Mouse (Mus musculus) heart, adult 2 months (tissue): ENCODE measurements at regions not wholly inside any gene's neighbourhood (a gene's known extent, or its start where the extent isn't known, plus 50 kb on each side); places are given as distances from the start of the nearest gene placed in this dataset.

Experiments used
- DNase-seq, 2 experiments: peaks; one replicate each; pipeline ENCODE4 v3.0.0; 2021
- H3K27ac ChIP-seq: fragments of 200-600 bp; 2 replicates; pipeline ENCODE4 v1.8.1; 2022
- H3K27me3 ChIP-seq: fragments of 200-500 bp; 2 replicates; pipeline ENCODE4 v1.6.1; 2012; ENCODE audit warnings: mild to moderate bottlenecking, low read length, inconsistent platforms, mixed read lengths; ENCODE audit not compliant: control insufficient read depth, insufficient read depth
- H3K36me3 ChIP-seq: fragments of 200-500 bp; 2 replicates; pipeline ENCODE4 v1.6.1; 2012; ENCODE audit warnings: low read length, inconsistent platforms; ENCODE audit not compliant: control insufficient read depth, insufficient read depth
- H3K4me1 ChIP-seq: fragments of 200-500 bp; 2 replicates; pipeline ENCODE4 v1.6.1; 2011; ENCODE audit warnings: low read length; ENCODE audit not compliant: control insufficient read depth, insufficient read depth
- H3K4me3 ChIP-seq: fragments of 200-600 bp; 2 replicates; pipeline ENCODE4 v1.8.1; 2022
- H3K79me2 ChIP-seq: fragments of 200-500 bp; replicated peaks from 2 replicates; pipeline ENCODE4 v1.6.1; 2012; ENCODE audit warnings: mild to moderate bottlenecking, inconsistent platforms, low read length, moderate library complexity, mixed read lengths; ENCODE audit not compliant: control insufficient read depth, insufficient read depth
- H3K9ac ChIP-seq: fragments of 200-500 bp; 2 replicates; pipeline ENCODE4 v1.6.1; 2012; ENCODE audit warnings: low read depth, mild to moderate bottlenecking, control low read depth, inconsistent platforms, low read length, mixed read lengths
- CTCF ChIP-seq: fragments of 200-600 bp; IDR thresholded peaks from 2 replicates; pipeline ENCODE4 v1.8.1; 2022; ENCODE audit warnings: antibody characterized with exemption, mild to moderate bottlenecking, moderate library complexity
- EP300 ChIP-seq: fragments of 200-500 bp; IDR thresholded peaks from 2 replicates; pipeline ENCODE4 v1.6.1; 2011; ENCODE audit warnings: low read depth, low read length, control low read depth; ENCODE audit not compliant: insufficient read depth
- POLR2A ChIP-seq: fragments of 200-500 bp; IDR thresholded peaks from 2 replicates; pipeline ENCODE4 v1.6.1; 2011; ENCODE audit warnings: mild to moderate bottlenecking, low read depth, low read length, control low read depth; ENCODE audit not compliant: insufficient read depth
- WGBS: fragments of 180-500 bp; shearing (Covaris S2); methylation state at CpG from one replicate; pipeline ENCODE4 v1.1.7; 2018; 5-methylcytosine and 5-hydroxymethylcytosine counted together
- intact Hi-C: fragments of 180-260 bp; cut with DNase I; formaldehyde crosslinking; loops from one replicate; pipeline ENCODE4 v1.15.1; 2025

GRCm38 (mm10) chr4:127678437-127678836 lies 292.3 kb downstream of the CK137956 start:
- no peaks in the 10 kb centered on the region for H3K4me1 ChIP-seq
- no peak for DNase-seq
- TF ChIP-seq POLR2A (no peak), CTCF (no peak), EP300 (no peak)
- no peak overlapping the region for H3K27ac ChIP-seq
- H3K27me3 ChIP-seq, result no peaks in the 10 kb centered on the region
- intact Hi-C loops, result no loop called here
- H3K36me3 ChIP-seq, result no peaks in the 10 kb centered on the region
- H3K9ac ChIP-seq, result no peak overlapping the region
- no peak overlapping the region for H3K4me3 ChIP-seq
- 46% methylated on average over 5 of the region's 5 CpGs for WGBS
- H3K79me2 ChIP-seq, result no peaks in the 10 kb centered on the region

- 55% methylated on average over 16 of the region's 16 CpGs for WGBS
- Histone ChIP-seq H3K4me3 (no peak overlapping the region), H3K36me3 (no peaks in the 10 kb centered on the region), H3K27ac (no peak overlapping the region), H3K4me1 (no peaks in the 10 kb centered on the region), H3K27me3 (no peaks in the 10 kb centered on the region), H3K9ac (no peak overlapping the region), H3K79me2 (no peaks in the 10 kb centered on the region)
- TF ChIP-seq EP300, result no peak
- no peak for DNase-seq
- intact Hi-C loops, result no loop called here
Measured at GRCm38 (mm10) chr4:127675745-127676315, 294.9 kb downstream of the CK137956 start.

- WGBS, result 84% methylated on average over 1 of the region's 1 CpGs
- no peaks in the 10 kb centered on the region for H3K27me3 ChIP-seq
- H3K27ac ChIP-seq, result no peak overlapping the region
- no peaks in the 10 kb centered on the region for H3K79me2 ChIP-seq
- TF ChIP-seq EP300, result no peak
- no peak for TF ChIP-seq CTCF
- TF ChIP-seq POLR2A, result no peak
- no peak overlapping the region for H3K9ac ChIP-seq
- DNase-seq, result no peak
- intact Hi-C loops, result no loop called here
- H3K36me3 ChIP-seq, result no peaks in the 10 kb centered on the region
- H3K4me1 ChIP-seq, result no peaks in the 10 kb centered on the region
- no peak overlapping the region for H3K4me3 ChIP-seq
Measured at GRCm38 (mm10) chr4:127659950-127660349, 302.0 kb upstream of the Gjb5 start.

GRCm38 (mm10) chr4:127651601-127652000 lies 293.6 kb upstream of the Gjb5 start:
- intact Hi-C loops, result no loop called here
- Histone ChIP-seq H3K9ac (no peak overlapping the region), H3K27me3 (no peaks in the 10 kb centered on the region), H3K4me3 (no peak overlapping the region), H3K79me2 (no peaks in the 10 kb centered on the region), H3K4me1 (no peaks in the 10 kb centered on the region), H3K36me3 (no peaks in the 10 kb centered on the region), H3K27ac (no peak overlapping the region)
- TF ChIP-seq CTCF (no peak), EP300 (no peak), POLR2A (no peak)
- no peak for DNase-seq
- 84% methylated on average over 5 of the region's 5 CpGs for WGBS

GRCm38 (mm10) chr4:127648011-127648410 lies 290.0 kb upstream of the Gjb5 start:
- Histone ChIP-seq H3K9ac (no peak overlapping the region), H3K4me3 (no peak overlapping the region), H3K79me2 (no peaks in the 10 kb centered on the region), H3K36me3 (no peaks in the 10 kb centered on the region), H3K27ac (no peak overlapping the region), H3K4me1 (no peaks in the 10 kb centered on the region), H3K27me3 (no peaks in the 10 kb centered on the region)
- 56% methylated on average over 5 of the region's 5 CpGs for WGBS
- intact Hi-C loops, result no loop called here
- no peak for DNase-seq
- TF ChIP-seq POLR2A (no peak), EP300 (no peak), CTCF (no peak)

GRCm38 (mm10) chr4:127647189-127647588 lies 289.2 kb upstream of the Gjb5 start:
- no peak overlapping the region for H3K4me3 ChIP-seq
- no peaks in the 10 kb centered on the region for H3K79me2 ChIP-seq
- H3K27me3 ChIP-seq, result no peaks in the 10 kb centered on the region
- no peak overlapping the region for H3K27ac ChIP-seq
- no peaks in the 10 kb centered on the region for H3K36me3 ChIP-seq
- no peak overlapping the region for H3K9ac ChIP-seq
- H3K4me1 ChIP-seq, result no peaks in the 10 kb centered on the region
- TF ChIP-seq POLR2A, result no peak
- no peak for TF ChIP-seq CTCF
- TF ChIP-seq EP300, result no peak
- DNase-seq, result no peak
- 50% methylated on average over 8 of the region's 8 CpGs for WGBS
- intact Hi-C loops, result no loop called here
